Mouse (Mus musculus) embryo, embryonic 9.5 days (tissue): ENCODE results near the gene Dip2b.

ENCODE experiments used
- DNase-seq: peaks from one replicate; pipeline ENCODE4 v3.0.0-alpha.2; 2017; ENCODE audit errors: extremely low spot score

Gene Dip2b

DNA sequence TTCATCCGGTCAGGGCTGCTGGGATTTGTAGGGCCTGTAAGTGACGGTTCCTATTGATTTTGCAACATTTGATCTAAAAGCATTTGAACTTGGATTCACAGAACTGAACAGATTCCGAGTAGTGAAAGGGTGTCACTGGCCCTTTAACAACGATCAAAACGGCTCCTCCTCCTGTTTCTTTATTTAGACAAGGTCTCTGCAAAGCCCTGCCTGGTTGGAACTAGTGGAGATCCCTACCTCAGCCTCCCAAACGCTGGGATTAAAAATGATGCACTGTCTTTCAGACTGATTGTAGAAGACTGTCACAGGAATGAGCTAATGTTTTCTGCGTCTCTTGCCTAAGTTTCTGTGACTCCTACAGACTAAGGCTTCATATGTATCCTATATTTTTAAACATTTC, 140.0 kb downstream of the Dip2b start:
- no peak for DNase-seq

DNA sequence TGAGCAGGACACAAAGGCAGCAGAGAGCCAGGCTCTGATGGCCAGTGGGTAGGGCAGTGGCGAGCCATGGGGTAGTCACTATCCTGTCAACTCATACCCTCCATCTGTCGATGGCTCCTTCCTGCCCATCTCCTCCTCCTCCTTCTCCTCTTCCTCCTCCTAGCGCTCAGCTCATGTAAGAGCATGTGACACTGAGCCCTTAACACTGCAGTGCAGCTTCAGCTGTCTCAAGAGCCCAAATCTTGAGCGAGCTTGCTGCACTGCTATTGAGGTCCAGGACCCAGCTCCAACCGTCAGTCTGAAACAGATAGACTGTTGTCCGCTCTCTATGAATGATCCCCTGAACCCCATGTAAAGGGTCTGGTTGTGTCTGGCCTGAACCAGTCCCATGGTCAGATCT, 141.2 kb downstream of the Dip2b start:
- no peak for DNase-seq

- DNase-seq, result no peak
Measured at GRCm38 (mm10) chr15:100180221-100180620, 141.8 kb downstream of the Dip2b start.

DNA sequence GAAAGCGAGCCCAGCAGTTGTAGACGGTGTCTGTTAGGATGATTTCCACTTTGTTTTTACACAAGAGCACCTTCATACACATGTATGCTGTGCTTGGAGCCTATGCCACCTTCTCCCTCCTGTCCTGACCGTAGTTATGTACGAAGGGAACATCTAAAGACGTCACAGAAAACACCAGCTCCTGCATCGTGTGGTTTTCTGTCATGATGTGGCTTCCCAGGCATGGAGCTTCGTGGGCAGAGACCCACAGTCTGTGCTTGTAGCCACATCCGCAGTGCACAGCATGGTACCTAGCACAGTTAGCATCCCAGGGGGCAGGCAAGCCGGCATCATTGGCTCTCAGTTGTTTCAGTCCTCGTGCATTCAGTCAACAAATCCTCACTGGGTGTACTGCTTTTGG, 143.4 kb downstream of the Dip2b start:
- DNase-seq, result no peak

GRCm38 (mm10) chr15:100182526-100183280, 144.2 kb downstream of the Dip2b start:
- DNase-seq, result no peak

DNA sequence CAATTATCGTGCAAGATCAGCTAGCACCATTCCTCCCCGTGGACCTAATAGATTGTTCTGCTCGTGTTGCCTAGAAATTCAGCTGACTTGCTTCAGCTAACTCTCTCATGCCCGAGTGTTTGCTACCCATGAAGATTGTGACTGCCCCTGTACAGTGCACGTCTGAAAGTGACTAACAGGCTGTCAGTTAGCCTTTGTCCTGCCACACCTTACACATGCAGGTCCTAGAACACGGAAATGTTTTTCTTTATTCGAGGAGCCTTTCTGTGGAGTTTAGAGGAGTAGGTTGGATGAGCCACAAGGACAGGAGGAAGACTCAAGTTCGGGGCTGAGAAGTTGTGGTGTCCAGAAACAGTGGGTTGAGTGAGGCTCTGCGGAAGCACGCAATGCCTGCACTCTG, 145.0 kb downstream of the Dip2b start:
- no peak for DNase-seq

GRCm38 (mm10) chr15:100184821-100185496, 146.5 kb downstream of the Dip2b start:
- no peak for DNase-seq

- no peak for DNase-seq
Measured at GRCm38 (mm10) chr15:100186234-100186633, 147.8 kb downstream of the Dip2b start.

GRCm38 (mm10) chr15:100186882-100187672, 148.6 kb downstream of the Dip2b start:
- no peak for DNase-seq

GRCm38 (mm10) chr15:100188542-100188941, 150.1 kb downstream of the Dip2b start:
- no peak for DNase-seq

- DNase-seq, result no peak
Measured at GRCm38 (mm10) chr15:100188962-100189404, 150.5 kb downstream of the Dip2b start.

DNA sequence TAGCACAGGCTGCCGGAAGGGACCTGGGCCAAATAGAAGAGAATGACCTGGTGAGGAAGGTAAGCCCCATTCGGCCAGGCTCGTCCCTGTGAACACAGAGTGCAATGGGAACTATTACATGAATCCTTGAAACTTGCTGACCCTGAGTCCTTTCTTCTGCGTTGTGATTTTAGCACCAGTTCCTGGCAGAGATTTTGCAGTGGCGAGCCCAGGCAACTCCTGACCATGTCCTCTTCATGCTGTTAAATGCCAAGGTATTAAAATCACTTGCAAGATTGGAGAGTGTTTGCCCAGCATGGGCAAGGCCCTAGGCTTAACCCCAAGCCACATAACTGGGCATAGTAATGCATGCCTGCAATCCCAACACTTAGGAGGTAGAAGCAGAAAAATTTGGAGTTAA, 151.6 kb downstream of the Dip2b start:
- no peak for DNase-seq

GRCm38 (mm10) chr15:100198983-100199745, 160.7 kb downstream of the Dip2b start:
- no peak for DNase-seq

DNA sequence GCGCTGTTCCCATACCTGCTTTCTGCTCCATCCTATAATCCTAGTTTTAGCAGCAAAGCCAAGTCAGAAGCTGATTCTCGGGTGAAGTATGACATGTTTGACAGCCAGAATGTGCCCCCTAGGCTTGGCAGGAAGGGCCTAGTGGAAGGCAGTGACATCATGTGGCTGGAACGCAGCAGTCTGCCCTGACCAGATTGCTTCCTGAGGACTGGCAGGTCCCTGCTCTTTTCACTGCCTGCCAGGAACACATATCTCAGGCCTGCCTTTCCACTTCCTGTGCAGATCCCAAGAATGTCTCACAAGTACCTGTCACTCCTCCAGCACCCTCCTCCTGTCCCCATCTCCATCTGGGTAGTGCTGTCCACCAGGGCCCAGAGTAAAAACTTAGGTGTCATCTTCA, 161.3 kb downstream of the Dip2b start:
- DNase-seq, result no peak

DNA sequence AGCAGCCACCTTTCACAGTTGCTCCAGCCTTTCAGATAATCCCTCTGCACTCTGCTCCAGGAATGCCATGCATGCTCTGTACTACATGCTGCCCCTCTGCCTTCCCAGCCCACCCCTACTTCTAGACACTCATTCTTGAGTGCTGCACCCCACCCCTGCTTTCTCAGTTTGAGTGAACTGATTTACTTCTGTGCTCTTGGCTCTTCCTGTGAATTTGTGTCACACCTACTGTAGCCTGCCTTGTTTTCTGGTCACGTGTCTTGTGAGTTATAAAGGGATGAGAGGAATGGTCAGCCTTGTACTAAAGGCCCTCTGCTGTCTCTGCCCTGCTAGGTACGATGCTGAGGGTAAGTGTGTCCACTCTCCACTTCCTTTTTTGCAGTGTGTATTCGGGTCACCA, 163.3 kb downstream of the Dip2b start:
- DNase-seq, result no peak

DNA sequence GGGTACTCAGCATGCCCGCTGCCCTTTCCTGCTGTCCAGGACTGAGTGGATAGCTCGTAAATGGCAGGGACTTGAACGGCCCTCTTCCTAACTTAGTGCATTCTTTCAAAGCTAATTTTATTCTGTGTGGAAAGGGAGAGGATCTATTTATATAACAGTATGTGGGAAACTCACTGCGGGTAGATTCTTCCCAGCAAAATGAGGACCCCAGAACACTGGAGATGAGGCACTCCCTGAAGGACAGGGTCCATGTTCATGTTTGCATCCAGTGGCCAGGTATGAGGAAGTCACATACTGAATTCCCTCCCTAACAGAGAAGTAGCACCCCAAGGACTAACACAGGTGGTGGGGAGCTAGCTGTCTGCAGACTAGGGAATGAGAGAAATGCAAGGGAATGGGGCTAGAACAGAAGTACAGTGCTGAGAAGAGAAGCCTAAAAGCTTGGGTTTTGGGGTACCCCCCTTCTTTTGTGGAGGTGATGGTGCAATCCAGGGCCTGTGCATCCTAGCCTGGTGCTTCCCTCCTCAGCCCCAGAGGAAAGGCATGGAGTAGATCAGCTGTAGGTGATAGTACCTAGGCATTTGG, 164.1 kb downstream of the Dip2b start:
- DNase-seq, result no peak

DNA sequence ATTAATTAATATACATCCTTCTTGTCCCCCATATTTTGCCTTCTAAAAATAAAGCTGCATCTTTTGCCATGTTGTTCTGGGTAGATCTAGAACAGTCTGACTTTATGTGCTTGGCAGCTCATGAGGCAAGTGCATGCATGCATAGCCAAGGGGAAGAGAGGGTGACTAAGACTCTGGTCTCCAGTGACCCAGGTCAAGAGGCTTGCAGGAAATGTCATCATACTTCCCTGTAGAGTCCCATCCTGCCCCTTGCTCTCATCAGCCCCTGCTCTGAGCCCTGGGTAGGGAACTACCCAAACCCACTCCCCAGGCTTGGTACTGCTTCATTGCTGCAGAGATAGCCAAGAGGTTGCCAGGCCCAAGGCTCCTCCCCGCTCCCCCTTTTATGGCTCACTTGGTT, 166.1 kb downstream of the Dip2b start:
- no peak for DNase-seq

DNA sequence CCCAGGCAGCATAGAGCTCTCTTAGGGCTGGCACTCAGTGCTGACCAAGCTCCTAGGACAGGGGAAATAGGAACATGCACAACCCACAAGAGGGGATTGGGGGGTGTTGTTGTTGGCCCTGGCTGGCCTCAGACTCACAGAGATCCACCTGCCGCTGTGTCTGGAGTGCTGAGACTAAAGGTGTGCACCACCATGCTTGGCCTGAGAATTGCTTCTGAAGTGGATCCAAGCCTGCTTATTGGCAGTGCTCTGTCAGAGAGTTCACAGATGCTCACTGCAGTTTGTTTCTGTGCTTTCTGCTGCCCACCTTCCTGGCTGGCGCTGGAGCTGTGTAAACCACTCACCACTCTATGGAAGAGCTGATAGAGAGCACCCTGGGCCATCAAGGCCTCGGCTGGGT, 171.5 kb downstream of the Dip2b start:
- no peak for DNase-seq

- no peak for DNase-seq
Measured at GRCm38 (mm10) chr15:100213339-100213738, 174.9 kb downstream of the Dip2b start.

DNA sequence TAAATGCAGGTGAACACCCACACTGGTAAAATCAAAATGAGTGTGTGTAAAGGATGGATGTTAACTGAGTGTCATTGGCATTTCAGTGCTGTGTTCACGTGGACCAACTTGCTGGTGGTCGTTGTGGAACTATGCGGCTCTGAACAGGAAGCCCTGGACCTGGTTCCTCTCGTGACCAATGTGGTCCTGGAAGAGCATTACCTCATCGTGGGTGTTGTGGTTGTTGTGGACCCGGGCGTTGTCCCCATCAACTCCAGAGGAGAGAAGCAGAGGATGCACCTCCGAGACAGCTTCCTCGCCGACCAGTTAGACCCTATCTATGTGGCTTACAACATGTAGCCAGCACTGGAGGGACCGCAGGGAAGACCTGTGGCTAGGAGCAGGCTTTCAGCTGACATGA, 176.6 kb downstream of the Dip2b start:
- no peak for DNase-seq

- DNase-seq, result no peak
Measured at GRCm38 (mm10) chr15:100216173-100216572, 177.7 kb downstream of the Dip2b start.
